Mouse (Mus musculus) embryonic fibroblast, embryonic 13.5 days (primary cell): ENCODE results near the gene Nxnl2.

ENCODE experiments used
- CTCF ChIP-seq: IDR thresholded peaks from 2 replicates; pipeline ENCODE4 v1.5.1; 2011; ENCODE audit warnings: mild to moderate bottlenecking, control low read depth, low read length, moderate library complexity, borderline replicate concordance; ENCODE audit not compliant: insufficient read depth
- POLR2A ChIP-seq: IDR thresholded peaks from 2 replicates; pipeline ENCODE4 v1.6.1; 2011; ENCODE audit warnings: low read depth, mild to moderate bottlenecking, control low read depth, low read length, moderate library complexity

GRCm38 (mm10) chr13:51147106-51147505 is 23.7 kb upstream of the Nxnl2 start:
- TF ChIP-seq CTCF (no peak), POLR2A (no peak)
